Mouse (Mus musculus) left cerebral cortex, postnatal 14 days (tissue): ENCODE results near the gene Copg1. TPM values are rescaled to one million over a fixed set of nuclear protein-coding genes. Genes with fewer than 3 reads are reported as not detected.
"Not testable (repeated sequence)": the region's sequence is repeated elsewhere in the genome, so short reads cannot be mapped to it uniquely, and the experiment has no call there.

Experiments
- DNase-seq, 2 experiments: peaks; one replicate each; pipeline ENCODE4 v3.0.0; 2021 to 2022; ENCODE audit warnings: low spot score in 2 of 2, mixed read lengths in 1 of 2
- intact Hi-C: fragments of 180-260 bp; cut with DNase I; formaldehyde crosslinking; loops from one replicate; pipeline ENCODE4 v1.15.1; 2025
- total RNA-seq, 2 experiments: library from RNA; stranded (reverse); gene quantifications; 2 replicates each; pipeline ENCODE4 v1.2.3; 2021

The Copg1 gene
- total RNA-seq, 2 experiments from 2014 or later, result 196 to 202 TPM

DNA sequence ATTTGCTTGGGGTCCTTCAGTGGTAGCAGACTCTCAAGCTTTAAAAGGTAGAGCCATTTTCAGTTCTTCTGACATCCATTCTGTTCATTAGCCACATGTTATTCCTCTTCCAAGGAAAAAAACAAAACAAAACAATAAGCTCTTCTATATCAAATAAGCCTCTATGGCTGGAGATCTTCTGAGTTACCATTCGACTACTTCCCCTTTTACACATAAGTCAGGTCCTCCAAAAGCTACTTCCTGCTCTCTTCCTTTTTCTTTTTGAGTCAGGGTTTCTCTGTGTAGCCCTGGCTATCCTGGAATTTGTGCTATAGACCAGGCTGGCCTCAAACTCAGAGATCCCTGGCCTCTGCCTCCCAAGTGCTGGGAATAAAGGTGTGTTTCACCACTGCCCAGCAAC is 36.0 kb downstream of the Copg1 start:
- intact Hi-C loops, result no loop called here
- DNase-seq, result no peak

GRCm38 (mm10) chr6:87935037-87935436 is 47.4 kb downstream of the Copg1 start:
- intact Hi-C loops, result no loop called here

DNA sequence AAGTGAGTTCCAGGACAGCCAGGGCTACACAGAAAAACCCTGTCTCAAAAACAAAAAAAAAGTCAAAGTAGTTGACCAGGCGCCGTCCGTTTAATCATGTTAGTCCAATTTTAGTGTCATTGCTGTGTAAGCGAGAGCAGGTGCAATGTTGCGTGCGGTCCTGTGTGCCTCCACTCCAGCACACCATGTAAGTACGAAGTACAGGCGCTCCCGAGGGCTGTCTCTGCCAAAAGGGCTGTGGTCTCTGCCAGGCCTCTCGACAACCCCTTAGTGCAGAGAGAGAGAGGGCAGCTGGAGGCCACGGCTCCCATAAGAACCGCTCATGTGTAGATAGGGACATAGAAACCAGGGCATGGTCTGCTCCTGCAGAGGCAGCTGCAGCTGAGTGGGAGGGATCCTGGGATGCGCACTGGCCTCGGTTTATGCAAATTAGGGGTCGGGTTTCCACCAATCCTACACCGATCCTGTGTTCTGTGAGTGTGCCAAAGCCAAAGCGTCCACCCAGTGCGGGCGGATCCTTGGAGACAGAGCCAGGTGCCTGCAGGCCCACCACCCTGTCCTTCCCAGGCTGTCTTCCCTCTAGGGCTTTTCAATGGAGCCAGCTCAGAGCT is 49.7 kb downstream of the Copg1 start:
- intact Hi-C loops, result no loop called here
- DNase-seq, result no peak

More at GRCm38 (mm10) chr6:87935037-87935436, 47.4 kb downstream of the Copg1 start:
- DNase-seq, result no peak

DNA sequence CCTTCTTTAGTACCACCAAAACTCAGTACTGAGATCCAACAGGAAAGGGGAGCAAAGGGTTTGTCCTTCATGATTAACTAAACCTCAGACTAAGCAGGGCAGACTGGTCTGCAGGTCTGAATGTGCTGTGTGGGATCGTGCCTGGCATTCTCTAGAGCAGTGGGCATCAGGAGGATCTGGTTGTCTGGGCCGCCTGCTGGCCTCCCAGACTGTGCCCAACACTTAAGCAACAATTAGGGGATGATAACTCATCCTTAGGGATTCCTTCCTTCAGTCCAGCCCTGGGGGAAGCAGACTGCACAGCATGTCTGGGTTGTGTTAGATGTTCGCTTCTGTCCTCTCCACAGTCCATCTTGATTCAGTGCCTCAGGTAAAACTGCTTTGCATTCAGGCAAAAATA is 51.3 kb downstream of the Copg1 start:
- no peak for DNase-seq
- intact Hi-C loops, result no loop called here

- DNase-seq, result no peak
Measured at GRCm38 (mm10) chr6:87942179-87942578, 54.6 kb downstream of the Copg1 start.

GRCm38 (mm10) chr6:87962457-87962856 is 74.8 kb downstream of the Copg1 start:
- DNase-seq, intact Hi-C loops: not testable (repeated sequence)

More at GRCm38 (mm10) chr6:87942179-87942578, 54.6 kb downstream of the Copg1 start:
- intact Hi-C loops, result no loop called here

Other genes with a start within 250 kb of the Copg1 start
- 1 to 10 TPM; 7.5 to 9.5 TPM for gene Aplf, start 215.6 kb upstream of the Copg1 start, total RNA-seq
- 1 to 10 TPM; 4.0 to 4.3 TPM for gene Efcc1, start 156.9 kb upstream of the Copg1 start, total RNA-seq
- gene Gp9, start 109.7 kb upstream of the Copg1 start, total RNA-seq, result 1 to 10 TPM; 1.3 TPM
- 10 to 100 TPM; 20.1 to 21.3 TPM for gene Rab43, start 75.7 kb upstream of the Copg1 start, total RNA-seq
- 1 to 10 TPM; 3.2 to 3.5 TPM for gene Gm45140, start 52.0 kb upstream of the Copg1 start, total RNA-seq
- 10 to 100 TPM; 28.4 to 30.1 TPM for gene Isy1, start 49.0 kb upstream of the Copg1 start, total RNA-seq
- gene Cnbp, start 36.7 kb upstream of the Copg1 start, total RNA-seq, result 100 to 1,000 TPM; 238 to 247 TPM
- gene Hmces, start 26.1 kb downstream of the Copg1 start, total RNA-seq, result 10 to 100 TPM; 28.0 to 28.3 TPM
- 10 to 100 TPM; 61.9 to 84.0 TPM for gene H1fx, start 93.8 kb downstream of the Copg1 start, total RNA-seq
- gene Rab7, start 157.5 kb downstream of the Copg1 start, total RNA-seq, result 100 to 1,000 TPM; 319 to 329 TPM
- gene Rpn1, start 196.7 kb downstream of the Copg1 start, total RNA-seq, result 100 to 1,000 TPM; 166 to 168 TPM